Mouse (Mus musculus): ENCODE results near the gene Fgfr2.

Fgfr2 gene

GRCm38 (mm10) chr7:132372752-132373513 is 750.2 kb downstream of the Fgfr2 start:
- DNase-seq (ENCODE audit: low read depth, low spot score) = no peak

- no peak for DNase-seq (ENCODE audit: low read depth, low spot score)
Measured at GRCm38 (mm10) chr7:132371832-132372231, 751.3 kb downstream of the Fgfr2 start.

GRCm38 (mm10) chr7:132369784-132370183 is 753.4 kb downstream of the Fgfr2 start:
- DNase-seq (ENCODE audit: low read depth, low spot score) = peak; percentile 31

DNA sequence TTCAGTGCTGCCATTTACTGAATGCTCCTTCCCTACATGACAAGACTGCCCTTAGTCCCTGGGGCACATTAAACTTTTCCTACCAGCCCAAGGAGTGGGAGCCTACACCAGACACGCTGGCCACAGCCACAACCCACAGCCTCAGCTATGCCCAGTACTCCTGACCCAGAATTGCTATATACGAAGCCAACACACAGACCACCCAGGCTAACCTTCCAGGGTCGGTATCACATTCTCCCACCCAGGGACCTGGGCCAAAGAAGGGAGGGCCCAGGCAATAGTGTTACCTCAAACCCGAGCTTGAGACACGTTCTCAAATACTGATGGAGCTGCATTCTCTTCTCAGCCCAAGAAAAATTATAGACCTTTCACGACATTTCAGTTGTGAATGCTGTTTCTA is 754.3 kb downstream of the Fgfr2 start:
- DNase-seq (ENCODE audit: low read depth, low spot score) = no peak

GRCm38 (mm10) chr7:132367344-132367743 is 755.8 kb downstream of the Fgfr2 start:
- no peak for DNase-seq (ENCODE audit: low read depth, low spot score)

- DNase-seq (ENCODE audit: low read depth, low spot score) = peak; percentile 73
Measured at GRCm38 (mm10) chr7:132365703-132366384, 757.3 kb downstream of the Fgfr2 start.

GRCm38 (mm10) chr7:132365111-132365510 is 758.0 kb downstream of the Fgfr2 start:
- DNase-seq (ENCODE audit: low read depth, low spot score) = no peak

DNA sequence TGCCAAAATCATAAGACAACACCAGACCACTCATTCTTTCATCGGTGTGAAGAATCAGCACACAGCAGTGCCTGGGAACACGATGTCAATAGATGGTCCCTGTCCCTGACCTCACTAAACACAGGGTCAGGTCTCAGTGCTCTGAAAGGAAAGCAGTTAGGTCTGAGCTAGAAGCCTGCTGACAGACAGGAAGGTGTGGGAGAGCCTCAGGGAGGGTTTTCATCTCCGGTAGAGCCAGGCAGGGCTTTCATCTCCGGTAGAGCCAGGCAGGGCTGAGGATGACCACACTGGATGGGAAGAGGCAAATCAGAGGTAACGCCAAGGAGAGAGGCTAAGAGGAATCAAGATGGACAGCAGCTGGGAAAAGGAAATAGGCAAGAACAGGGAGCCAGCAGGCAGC is 758.6 kb downstream of the Fgfr2 start:
- no peak for DNase-seq (ENCODE audit: low read depth, low spot score)

DNA sequence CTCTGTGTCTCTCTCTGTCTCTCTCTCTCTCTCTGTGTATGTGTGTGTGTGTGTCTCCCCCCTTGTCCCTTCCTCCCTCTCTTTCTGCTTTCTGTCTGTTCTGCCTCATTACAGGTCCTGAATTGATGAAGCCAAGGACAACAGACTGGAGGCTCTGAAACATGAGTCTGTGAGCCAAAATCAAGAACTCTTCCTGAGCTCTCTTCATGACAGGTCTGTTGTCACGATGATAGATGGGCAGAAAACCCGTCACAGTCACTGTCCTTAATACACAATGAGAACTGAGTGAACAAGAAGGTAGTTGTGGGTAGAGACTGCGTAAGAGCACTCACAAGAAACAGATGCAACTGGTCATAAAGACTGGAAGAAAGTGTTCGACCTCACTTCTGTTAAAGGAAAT is 762.8 kb downstream of the Fgfr2 start:
- DNase-seq (ENCODE audit: low read depth, low spot score) = no peak

DNA sequence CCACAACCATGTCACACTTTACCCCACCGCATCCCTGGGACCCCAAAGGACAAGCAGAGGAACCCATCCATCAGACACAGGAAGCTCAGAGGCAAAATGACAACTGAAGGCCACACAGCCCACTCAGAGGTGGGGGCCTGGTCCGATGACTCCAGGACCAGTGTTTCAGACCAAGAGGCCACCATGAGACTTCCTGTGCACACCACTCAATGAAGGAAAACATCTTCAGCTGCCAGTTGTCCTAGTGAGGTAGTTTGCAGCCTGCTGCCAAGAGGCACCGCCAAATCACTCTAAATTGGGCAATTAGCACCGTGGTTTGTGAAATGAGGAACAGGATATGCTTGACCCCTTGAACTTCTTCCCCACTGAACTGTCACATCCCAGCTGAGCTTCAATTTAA is 764.4 kb downstream of the Fgfr2 start:
- peak; percentile 19 for DNase-seq (ENCODE audit: low read depth, low spot score)

GRCm38 (mm10) chr7:132358250-132358649 is 764.9 kb downstream of the Fgfr2 start:
- no peak for DNase-seq (ENCODE audit: low read depth, low spot score)

GRCm38 (mm10) chr7:132357841-132358237 is 765.3 kb downstream of the Fgfr2 start:
- DNase-seq (ENCODE audit: low read depth, low spot score) = no peak

- DNase-seq (ENCODE audit: low read depth, low spot score) = no peak
Measured at GRCm38 (mm10) chr7:132356881-132357840, 766.0 kb downstream of the Fgfr2 start.

DNA sequence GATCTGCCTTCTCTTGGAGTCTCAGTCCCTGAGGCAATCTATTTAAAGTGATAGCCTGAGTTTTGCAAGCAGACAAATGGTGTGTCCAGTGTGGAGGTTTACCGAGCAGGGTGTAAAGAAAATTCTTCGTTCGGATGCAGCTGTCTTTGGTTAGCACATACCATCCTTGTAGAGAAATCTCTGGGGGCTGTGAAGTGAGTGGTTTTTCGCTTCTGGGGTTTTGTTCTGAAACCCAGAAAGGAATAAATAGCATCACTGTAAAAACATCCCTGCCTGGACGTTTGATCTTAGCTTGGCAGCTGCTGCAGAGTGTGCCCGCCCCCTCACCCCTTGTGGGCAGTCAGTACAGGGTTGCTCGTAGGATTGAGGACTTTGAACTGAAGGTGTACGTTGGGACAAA is 767.0 kb downstream of the Fgfr2 start:
- no peak for DNase-seq (ENCODE audit: low read depth, low spot score)

GRCm38 (mm10) chr7:132355767-132356166 is 767.4 kb downstream of the Fgfr2 start:
- no peak for DNase-seq (ENCODE audit: low read depth, low spot score)

GRCm38 (mm10) chr7:132349075-132349572 is 774.0 kb downstream of the Fgfr2 start:
- DNase-seq (ENCODE audit: low read depth, low spot score) = no peak

DNA sequence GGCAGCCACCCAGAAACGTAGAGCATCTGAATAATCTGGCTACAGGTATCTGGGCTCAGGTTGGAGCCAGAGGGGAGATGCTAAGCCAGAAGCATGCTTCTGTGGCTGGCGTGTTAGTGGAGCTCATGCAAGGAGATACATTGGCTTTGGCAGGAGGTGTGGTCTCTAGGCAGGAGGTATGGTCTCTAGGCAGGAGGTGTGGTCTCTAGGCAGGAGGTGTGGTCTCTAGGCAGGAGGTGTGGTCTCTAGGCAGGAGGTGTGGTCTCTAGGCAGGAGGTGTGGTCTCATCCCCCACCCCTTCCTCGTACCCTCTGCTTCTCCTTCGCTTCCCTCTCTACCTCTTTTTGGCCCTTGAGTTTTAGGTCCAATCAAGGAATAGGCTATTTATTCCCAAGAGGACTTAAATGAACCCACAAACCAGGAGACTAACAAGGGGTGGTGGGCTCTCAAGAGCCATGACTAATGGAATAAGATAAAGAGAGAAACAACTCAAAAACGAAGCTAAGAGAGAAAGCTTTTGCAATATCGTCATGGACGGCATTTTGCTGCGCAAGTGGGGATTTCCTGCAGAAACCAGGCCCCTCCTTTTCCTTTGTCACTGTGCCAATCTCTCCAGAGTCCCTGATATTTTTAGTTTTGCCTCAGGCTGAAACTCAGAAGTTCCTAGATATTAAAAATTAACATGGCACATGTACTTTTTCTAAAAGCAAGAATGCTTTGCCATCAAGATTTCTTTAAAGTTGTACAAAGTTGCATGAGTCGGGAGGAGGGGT is 775.7 kb downstream of the Fgfr2 start:
- DNase-seq (ENCODE audit: low read depth, low spot score) = no peak

DNA sequence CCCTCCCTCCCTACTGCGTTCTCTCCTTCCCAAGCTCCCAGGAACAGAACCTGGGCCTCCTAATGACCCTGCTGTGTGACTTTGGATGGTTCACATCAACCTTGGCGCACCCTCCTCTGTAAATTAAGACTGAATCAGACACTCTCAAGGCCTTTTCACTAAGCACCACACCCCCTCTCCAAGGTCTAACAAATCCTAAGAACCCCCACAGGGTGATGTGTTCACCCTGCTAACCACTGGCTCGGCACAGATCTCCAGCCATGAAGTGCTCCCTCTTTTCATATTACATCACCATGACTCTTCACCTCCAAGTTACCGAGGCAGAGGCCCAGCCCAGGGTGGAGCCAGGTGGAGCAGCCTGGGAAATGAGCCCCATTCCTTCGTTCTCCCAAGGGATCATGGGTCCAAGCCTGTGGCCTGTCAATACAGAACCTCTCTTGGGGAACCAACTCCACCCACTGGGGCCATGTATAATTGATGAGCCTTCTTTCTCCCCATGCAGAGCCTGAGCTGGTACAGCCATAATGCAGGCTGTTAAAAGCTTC is 777.6 kb downstream of the Fgfr2 start:
- DNase-seq (ENCODE audit: low read depth, low spot score) = no peak

DNA sequence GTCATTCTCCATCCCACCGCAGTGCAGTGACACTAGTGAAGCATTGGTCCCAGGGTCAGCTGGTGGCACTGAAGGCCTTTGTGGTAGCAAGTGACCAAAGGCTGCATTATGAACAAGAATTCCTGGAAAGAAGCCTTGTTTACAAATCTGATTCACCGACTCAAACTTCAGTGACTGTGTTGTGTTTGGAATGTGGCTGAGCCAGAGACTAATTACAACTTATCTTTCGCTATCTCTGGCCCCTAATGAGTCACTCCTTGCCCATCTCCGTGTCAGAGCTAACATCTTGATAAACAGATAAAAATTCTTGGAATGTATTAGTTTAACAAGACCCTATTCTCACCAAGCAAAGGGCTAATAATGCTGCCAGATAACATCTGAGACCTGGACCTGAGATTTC is 778.5 kb downstream of the Fgfr2 start:
- no peak for DNase-seq (ENCODE audit: low read depth, low spot score)

DNA sequence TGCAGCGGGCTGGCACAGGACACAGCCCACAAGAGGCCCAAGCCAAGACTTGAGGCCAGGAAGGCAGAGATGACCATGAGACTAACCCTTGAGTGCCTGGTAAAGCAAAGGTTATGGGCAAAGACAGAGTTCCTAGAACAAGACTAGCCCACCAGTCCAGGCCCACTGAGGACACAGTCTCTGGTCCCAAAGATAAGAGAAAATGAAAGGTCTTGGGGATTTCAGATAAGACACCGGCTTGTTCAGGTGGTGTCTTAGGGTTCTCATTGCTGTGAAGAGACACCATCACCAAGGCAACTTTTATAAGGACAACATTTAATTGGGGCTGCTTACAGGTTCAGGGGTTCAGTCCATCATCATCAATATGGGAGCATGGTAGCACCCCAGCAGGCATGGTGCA is 779.2 kb downstream of the Fgfr2 start:
- no peak for DNase-seq (ENCODE audit: low read depth, low spot score)

GRCm38 (mm10) chr7:132343146-132343545 is 780.0 kb downstream of the Fgfr2 start:
- DNase-seq (ENCODE audit: low read depth, low spot score) = no peak
